Mouse (Mus musculus) limb, embryonic 10.5 days (tissue): ENCODE results near the gene Ackr3. TPM values are rescaled to one million over a fixed set of nuclear protein-coding genes. Genes with fewer than 3 reads are reported as not detected.

Source experiments
- DNase-seq: peaks from one replicate; pipeline ENCODE4 v3.0.0-alpha.2; 2017; ENCODE audit warnings: low spot score
- H3K27ac ChIP-seq: fragments of 300-500 bp; sonication (generic); 2 replicates; pipeline ENCODE4 v1.5.1; 2016; ENCODE audit warnings: mild to moderate bottlenecking
- H3K27me3 ChIP-seq: fragments of 300-500 bp; sonication (generic); 2 replicates; pipeline ENCODE4 v1.6.1; 2016; ENCODE audit warnings: low read depth, mild to moderate bottlenecking; ENCODE audit not compliant: poor library complexity, severe bottlenecking
- H3K36me3 ChIP-seq: fragments of 300-500 bp; sonication (generic); 2 replicates; pipeline ENCODE4 v1.6.1; 2016; ENCODE audit warnings: mild to moderate bottlenecking, moderate library complexity
- H3K4me1 ChIP-seq: fragments of 300-500 bp; sonication (generic); 2 replicates; pipeline ENCODE4 v1.6.1; 2016
- H3K4me3 ChIP-seq: fragments of 300-500 bp; sonication (generic); 2 replicates; pipeline ENCODE4 v1.5.1; 2016; ENCODE audit warnings: mild to moderate bottlenecking, moderate library complexity
- H3K9me3 ChIP-seq: fragments of 300-500 bp; sonication (generic); replicated peaks from 2 replicates; pipeline ENCODE4 v1.6.1; 2016; ENCODE audit warnings: mild to moderate bottlenecking
- WGBS: fragments of 180-500 bp; shearing (Covaris S2); methylation state at CpG from one replicate; pipeline ENCODE4 v1.1.7; 2016; 5-methylcytosine and 5-hydroxymethylcytosine counted together
- polyA plus RNA-seq: library from polyadenylated mRNA; unstranded; fragments of >200 nt; fragmentation: Nextera tagmentation; extraction: Ambion mirVana; gene quantifications from 2 replicates; pipeline ENCODE4 v1.2.1, GENCODE M21; 2016

The Ackr3 gene
- polyA plus RNA-seq, 1 experiment from 2014 or later: 16.5 TPM

DNA sequence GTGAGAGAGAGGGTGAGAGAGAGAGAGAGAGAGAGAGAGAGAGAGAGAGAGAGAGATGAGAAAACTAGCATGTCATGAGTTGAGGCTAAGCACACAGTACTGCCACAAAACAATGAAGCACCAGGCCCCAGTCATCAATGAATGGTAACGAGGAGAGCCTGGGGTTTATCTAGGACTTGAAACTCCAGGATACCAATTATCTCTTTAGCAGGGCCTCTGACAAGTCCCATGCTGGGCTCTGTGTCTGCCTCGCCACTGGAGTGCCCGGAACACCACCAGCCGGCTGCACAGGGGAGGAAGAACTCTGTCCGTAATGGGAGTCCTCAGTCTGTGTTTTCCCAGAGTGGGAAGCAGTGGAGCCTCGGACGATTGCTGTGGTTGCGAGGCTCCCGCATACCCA is 16.5 kb downstream of the Ackr3 start:
- DNase-seq: no peak
- peaks cover 30% of the 10 kb centered on the region for H3K4me1 ChIP-seq
- no peak overlapping the region for H3K4me3 ChIP-seq
- peaks cover 5% of the 10 kb centered on the region for H3K27me3 ChIP-seq
- WGBS: 35% methylated on average over 9 of the region's 9 CpGs
- H3K9me3 ChIP-seq: no peaks in the 10 kb centered on the region
- H3K36me3 ChIP-seq: peaks cover 9% of the 10 kb centered on the region; the same call in 1 of the 2 replicates
- H3K27ac ChIP-seq: 0 out of 2 replicates have a peak overlapping the region, but pooled peaks have one; percentile 33

DNA sequence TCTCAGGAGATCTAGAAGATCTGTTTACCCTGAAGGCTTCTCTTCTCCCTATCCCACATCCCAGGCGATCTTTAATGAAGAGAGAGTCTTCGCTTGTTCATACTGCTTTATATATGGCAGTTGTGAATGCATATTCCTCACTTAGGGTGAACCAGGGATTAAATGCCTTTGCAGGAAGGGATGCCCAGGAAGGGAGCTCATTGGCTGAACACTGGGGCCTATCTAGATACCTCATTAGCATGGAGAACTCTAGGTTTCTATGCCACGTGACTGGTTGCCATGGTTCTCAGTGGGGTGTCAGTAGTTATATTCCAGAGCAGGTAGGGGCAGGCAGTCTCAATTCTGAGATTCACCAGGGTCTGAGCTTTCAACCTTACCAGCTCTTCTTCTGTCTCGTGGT is 17.1 kb downstream of the Ackr3 start:
- WGBS: 84% methylated on average over 4 of the region's 4 CpGs
- peaks cover 6% of the 10 kb centered on the region; the same call in 1 of the 2 replicates for H3K36me3 ChIP-seq
- DNase-seq: no peak
- no peak overlapping the region for H3K4me3 ChIP-seq
- peaks cover 5% of the 10 kb centered on the region for H3K27me3 ChIP-seq
- 0 out of 2 replicates have a peak overlapping the region, but pooled peaks have one; percentile 33 for H3K27ac ChIP-seq
- H3K4me1 ChIP-seq: peaks cover 35% of the 10 kb centered on the region
- H3K9me3 ChIP-seq: no peaks in the 10 kb centered on the region

DNA sequence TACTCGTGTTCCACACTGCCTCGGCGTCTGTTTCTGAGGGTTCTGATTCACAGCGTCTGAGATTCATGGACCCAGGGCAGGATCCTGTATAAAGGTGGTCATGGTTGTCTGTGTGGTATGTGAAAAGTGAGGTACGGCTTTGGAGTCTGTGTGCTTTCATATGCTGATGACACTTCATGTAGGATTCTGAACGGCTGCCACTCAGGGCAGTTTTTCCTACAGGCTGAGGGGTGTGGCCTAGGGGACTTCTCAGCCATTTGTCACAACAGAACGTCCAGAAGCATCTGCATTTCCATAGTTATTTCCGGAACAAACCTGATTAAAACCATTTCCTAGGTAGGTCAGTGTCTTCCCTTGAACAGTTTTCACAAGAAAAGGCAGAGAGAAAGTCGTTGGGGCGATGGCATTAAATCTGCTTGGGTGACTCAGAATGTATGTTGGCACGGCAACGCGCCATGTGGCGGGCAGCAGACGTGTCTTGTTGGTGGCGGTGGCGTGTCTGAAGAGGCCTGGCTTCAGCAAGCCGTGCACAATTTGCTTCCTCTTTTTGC is 18.1 kb downstream of the Ackr3 start:
- H3K27ac ChIP-seq: no peak overlapping the region
- H3K4me3 ChIP-seq: no peak overlapping the region
- WGBS: 81% methylated on average over 18 of the region's 18 CpGs
- no peak for DNase-seq
- H3K9me3 ChIP-seq: no peaks in the 10 kb centered on the region
- H3K4me1 ChIP-seq: peaks cover 36% of the 10 kb centered on the region
- H3K36me3 ChIP-seq: no peaks in the 10 kb centered on the region; the same call in 1 of the 2 replicates
- H3K27me3 ChIP-seq: peaks cover 5% of the 10 kb centered on the region

DNA sequence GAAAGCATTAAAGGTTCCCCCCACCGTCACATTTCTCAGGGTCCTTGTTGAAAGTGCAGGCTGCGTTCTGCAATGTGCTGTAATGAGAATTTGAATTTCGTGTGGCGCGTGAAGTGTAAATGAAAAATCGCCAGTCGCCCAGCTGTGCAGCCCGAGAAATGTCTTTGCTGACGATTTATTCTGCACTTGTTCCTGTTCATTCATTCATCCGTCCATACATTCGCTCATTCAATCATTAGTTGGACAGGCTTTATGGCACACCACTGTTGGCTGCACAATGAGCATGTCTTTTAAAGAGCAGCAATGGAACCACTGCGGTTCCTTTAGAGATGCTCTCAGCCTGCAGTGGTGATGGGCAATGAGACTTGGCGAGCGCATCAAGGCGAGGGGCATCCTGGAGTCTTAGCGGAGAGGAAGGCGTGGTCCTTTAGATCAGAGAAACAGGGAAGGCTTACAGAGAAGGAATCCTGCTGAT is 18.7 kb downstream of the Ackr3 start:
- no peaks in the 10 kb centered on the region for H3K9me3 ChIP-seq
- DNase-seq: no peak
- H3K4me1 ChIP-seq: peaks cover 40% of the 10 kb centered on the region
- H3K27me3 ChIP-seq: peaks cover 5% of the 10 kb centered on the region
- 84% methylated on average over 17 of the region's 17 CpGs for WGBS
- no peaks in the 10 kb centered on the region for H3K36me3 ChIP-seq
- H3K27ac ChIP-seq: no peak overlapping the region
- H3K4me3 ChIP-seq: no peak overlapping the region

DNA sequence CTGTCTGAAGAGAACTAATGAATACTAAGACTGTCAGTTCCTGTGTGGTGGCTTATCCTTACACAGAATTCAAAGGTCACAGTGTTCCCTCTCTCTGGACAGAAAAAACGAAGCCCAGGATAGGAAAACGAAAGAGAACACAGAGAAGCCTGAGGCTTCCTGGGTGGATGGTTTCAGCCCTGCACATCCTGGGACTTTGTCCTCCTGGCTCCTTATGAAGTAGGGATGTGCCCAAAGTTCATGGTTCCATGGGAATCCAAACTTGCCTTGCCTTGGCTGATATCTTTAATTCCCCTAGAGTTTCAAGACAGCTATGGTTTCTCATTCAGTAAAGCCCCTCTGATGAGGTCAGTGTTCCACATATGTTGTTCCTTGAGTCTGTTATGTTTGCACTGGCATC is 19.2 kb downstream of the Ackr3 start:
- no peak for DNase-seq
- no peaks in the 10 kb centered on the region for H3K36me3 ChIP-seq
- WGBS: 75% methylated on average over 2 of the region's 2 CpGs
- peaks cover 5% of the 10 kb centered on the region for H3K27me3 ChIP-seq
- peaks cover 45% of the 10 kb centered on the region for H3K4me1 ChIP-seq
- no peak overlapping the region for H3K27ac ChIP-seq
- H3K9me3 ChIP-seq: no peaks in the 10 kb centered on the region
- no peak overlapping the region for H3K4me3 ChIP-seq

DNA sequence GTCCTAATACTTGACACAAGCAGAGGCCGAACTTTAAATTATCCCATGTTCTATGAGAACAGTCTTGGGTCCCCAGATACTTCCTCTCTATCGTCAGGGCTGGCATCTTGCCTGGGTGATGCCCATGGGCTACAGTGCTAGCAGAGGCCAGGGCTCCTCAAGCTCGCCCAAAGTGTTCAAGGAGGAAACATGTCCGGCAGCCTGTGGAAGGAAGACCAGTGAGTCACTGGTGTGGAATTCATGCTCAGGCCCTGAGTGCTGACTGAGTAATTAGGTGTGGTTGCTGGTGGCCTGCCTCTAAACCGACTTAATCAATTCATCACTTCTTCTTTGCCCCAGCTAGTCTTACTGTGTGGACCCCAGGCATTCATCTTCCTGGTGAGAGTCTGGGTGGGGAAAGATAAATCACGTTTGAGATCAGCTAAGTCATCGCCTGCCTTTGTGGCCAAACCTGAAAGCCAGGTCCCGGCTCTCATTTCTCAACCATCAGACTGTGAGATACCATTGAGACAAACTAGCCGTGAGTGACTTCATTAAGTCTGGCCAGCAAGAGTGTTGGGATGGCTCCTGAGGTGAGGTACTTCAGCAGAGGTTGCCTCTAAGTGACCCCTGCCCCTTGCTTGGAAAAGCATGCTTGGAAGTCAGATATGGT is 21.9 kb downstream of the Ackr3 start:
- Histone ChIP-seq H3K27me3 (peaks cover 19% of the 10 kb centered on the region), H3K4me1 (peaks cover 46% of the 10 kb centered on the region), H3K4me3 (no peak overlapping the region), H3K9me3 (no peaks in the 10 kb centered on the region), H3K27ac (peak overlapping the region; percentile 7; the same call in 1 of the 2 replicates), H3K36me3 (no peaks in the 10 kb centered on the region)
- WGBS: 51% methylated on average over 9 of the region's 9 CpGs
- DNase-seq: no peak

DNA sequence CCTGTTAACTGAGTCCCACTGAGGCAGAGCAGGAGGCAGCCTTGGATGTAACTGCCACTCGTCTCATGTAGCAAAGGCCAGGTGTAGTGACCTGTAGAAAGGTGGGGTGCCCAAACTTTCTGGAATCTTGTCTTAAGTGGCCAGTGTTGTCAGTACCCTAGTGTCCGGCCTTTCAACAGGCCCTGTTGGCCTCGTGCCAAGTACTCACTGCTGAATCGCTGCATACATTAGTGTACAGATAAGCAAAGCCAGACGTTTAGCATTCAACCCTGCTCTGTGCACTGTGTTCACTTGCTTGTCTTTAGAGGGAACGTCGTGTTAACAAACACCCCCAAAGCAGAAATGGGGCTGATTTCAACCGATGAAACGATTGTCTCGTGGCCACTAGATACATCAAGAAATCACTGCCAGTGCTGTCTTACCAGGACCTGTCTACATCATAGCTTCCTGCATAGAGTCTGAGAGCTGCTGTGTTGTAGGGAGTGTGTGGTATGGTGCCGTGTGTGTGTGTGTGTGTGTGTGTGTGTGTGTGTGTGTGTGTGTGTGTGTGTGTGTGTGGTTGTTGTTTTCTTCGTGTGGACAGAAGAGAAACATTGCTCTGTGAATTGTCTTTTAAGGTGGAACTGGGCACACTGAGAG is 24.0 kb downstream of the Ackr3 start:
- DNase-seq: peak; percentile 52
- H3K27ac ChIP-seq: 0 out of 2 replicates have a peak overlapping the region, but pooled peaks have one; percentile 19
- peaks cover 52% of the 10 kb centered on the region for H3K4me1 ChIP-seq
- H3K36me3 ChIP-seq: no peaks in the 10 kb centered on the region
- 75% methylated on average over 12 of the region's 12 CpGs for WGBS
- H3K27me3 ChIP-seq: peaks cover 16% of the 10 kb centered on the region
- no peak overlapping the region for H3K4me3 ChIP-seq
- no peaks in the 10 kb centered on the region for H3K9me3 ChIP-seq

DNA sequence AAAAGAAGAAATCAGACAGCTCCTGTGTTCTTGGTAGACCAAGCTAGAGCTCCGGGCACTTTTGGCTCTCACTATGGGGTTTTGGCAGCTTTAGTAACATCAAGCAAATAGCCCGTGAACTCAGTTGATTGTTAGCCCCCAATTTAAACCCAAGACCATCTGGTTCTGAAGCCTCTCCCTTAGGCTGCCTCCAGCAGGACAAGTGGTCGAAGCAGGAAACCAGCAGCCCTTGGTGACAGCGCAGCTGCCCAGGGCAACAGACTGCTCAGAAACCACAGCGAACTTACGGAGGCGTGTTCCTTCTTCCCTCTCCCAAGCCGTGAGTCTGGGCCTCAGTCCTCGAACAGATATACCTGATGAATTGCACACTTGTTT is 24.5 kb downstream of the Ackr3 start:
- WGBS: 42% methylated on average over 9 of the region's 9 CpGs
- H3K4me3 ChIP-seq: no peak overlapping the region
- no peaks in the 10 kb centered on the region for H3K36me3 ChIP-seq
- peaks cover 15% of the 10 kb centered on the region for H3K27me3 ChIP-seq
- H3K27ac ChIP-seq: 0 out of 2 replicates have a peak overlapping the region, but pooled peaks have one; percentile 19
- H3K9me3 ChIP-seq: no peaks in the 10 kb centered on the region
- no peak for DNase-seq
- peaks cover 56% of the 10 kb centered on the region for H3K4me1 ChIP-seq

DNA sequence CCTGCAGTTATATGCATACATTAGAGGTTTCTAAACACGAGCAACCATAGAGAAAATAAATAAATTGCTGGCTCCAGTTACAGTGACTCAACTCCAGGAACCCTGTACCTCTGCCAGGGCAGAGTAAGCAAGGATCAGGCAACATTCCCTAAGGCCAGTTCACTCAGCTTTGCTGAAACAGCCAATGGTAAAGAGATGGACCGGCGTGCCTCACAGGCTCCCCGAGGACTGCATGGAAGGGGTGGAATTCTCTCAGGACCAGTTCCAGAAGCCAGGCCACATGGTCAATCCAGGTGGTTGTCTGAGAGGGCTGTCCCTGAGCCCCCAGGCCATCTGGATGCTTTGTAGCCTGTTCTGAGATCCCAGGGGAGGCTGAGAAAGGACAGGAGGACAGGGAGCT is 26.8 kb downstream of the Ackr3 start:
- no peak for DNase-seq
- no peak overlapping the region for H3K4me3 ChIP-seq

DNA sequence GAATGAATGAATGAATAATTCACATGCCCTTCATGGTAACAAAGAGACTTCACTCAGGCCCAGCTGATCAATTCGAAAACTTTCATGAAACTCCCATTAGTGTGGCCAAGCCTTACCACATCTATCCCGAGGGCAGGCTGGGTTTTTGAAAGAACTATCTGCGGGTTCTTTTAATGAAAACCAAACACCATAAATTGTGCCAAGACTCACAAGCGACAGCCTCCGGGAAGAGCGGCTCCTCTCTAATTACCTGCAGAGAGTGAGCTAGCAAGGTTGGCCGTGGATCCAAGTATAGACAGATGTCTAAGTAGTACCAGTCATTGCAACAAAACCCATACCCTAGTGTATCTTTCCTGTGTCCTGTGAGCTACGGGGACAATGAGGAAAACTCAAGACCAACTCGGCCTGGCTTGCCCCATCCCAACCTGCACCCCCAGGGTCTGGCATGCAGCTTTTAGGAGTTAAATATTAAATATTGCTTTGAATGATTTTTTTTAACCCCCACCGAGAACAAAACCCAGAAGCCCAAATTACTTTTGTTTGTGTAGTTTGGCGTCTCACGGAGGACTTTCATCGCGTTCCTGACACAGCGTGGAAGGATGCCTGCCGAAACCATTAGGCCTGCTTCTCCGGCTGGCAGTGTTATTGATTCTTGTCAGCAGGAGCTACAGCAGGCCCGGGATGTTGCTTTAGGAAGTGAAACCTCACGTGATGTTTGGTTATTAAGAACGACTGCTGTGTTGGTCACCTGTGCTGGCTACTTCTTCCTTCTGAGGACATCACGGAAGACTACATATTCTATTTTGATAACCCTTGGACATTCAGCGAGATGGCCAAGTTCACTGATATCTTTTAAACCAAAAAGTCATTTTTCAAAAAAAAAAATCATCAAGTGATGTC is 28.1 kb downstream of the Ackr3 start:
- H3K4me1 ChIP-seq: peaks cover 69% of the 10 kb centered on the region
- H3K27me3 ChIP-seq: peaks cover 15% of the 10 kb centered on the region; the same call in 1 of the 2 replicates
- WGBS: 52% methylated on average over 22 of the region's 22 CpGs
- DNase-seq: no peak
- no peaks in the 10 kb centered on the region for H3K9me3 ChIP-seq
- H3K27ac ChIP-seq: peak overlapping the region; percentile 28; the same call in 1 of the 2 replicates
- H3K4me3 ChIP-seq: no peak overlapping the region
- H3K36me3 ChIP-seq: no peaks in the 10 kb centered on the region

More for the DNA sequence above, 26.8 kb downstream of the Ackr3 start:
- Histone ChIP-seq H3K9me3 (no peaks in the 10 kb centered on the region), H3K36me3 (no peaks in the 10 kb centered on the region), H3K27ac (peak overlapping the region; percentile 37), H3K4me1 (peaks cover 73% of the 10 kb centered on the region), H3K27me3 (peaks cover 15% of the 10 kb centered on the region; the same call in 1 of the 2 replicates)
- WGBS: 90% methylated on average over 4 of the region's 4 CpGs

DNA sequence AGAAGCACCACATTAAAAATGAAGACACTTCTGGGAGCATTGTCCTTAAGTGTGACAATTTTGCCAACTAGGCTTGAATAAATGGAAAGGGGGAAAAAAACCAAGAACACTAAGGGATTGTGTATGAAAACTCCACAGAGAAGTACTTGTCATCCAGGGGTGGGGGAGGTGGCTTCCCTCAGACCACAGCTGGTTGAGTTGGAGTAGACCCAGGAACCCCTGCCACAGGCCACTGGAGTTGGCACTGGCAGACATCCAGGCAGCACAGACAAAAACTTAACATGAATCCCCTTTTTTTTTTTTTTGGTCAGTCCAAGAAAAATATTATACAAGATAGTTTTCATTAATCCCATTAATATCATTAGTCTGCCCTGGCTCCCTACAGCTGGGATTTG is 28.7 kb downstream of the Ackr3 start:
- no peak for DNase-seq
- Histone ChIP-seq H3K36me3 (no peaks in the 10 kb centered on the region), H3K4me1 (peaks cover 65% of the 10 kb centered on the region), H3K9me3 (no peaks in the 10 kb centered on the region), H3K27ac (no peak overlapping the region), H3K4me3 (no peak overlapping the region), H3K27me3 (peaks cover 15% of the 10 kb centered on the region; the same call in 1 of the 2 replicates)

DNA sequence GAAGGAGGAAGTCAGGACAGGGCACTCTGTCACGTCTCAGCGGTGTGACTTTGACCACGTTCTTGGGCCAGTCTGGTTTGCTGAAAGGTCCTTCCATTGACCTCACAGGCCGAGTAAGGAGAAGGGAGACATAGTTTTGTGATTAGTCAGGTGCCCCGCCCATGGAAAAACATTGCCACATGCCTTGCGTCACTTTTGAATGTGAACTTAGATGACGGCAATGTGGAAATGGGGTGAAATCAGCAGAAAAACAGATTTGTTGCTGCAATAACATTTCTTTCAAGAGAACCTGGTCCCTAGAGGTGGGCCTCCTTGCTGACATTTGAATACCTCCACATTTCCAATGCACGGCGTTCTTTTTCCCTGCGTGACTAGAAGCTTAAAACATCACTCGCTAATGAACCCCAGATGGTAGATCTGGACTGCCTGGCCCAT is 30.9 kb downstream of the Ackr3 start:
- 37% methylated on average over 11 of the region's 11 CpGs for WGBS
- peak overlapping the region; percentile 43 for H3K27ac ChIP-seq
- H3K9me3 ChIP-seq: no peaks in the 10 kb centered on the region
- H3K4me1 ChIP-seq: peaks cover 53% of the 10 kb centered on the region
- no peaks in the 10 kb centered on the region for H3K36me3 ChIP-seq
- DNase-seq: no peak
- no peak overlapping the region for H3K4me3 ChIP-seq
- H3K27me3 ChIP-seq: peaks cover 12% of the 10 kb centered on the region
